Mouse (Mus musculus) embryonic stem cell, embryonic (primary cell): ENCODE results near the gene Lgals12.

Source experiments
- CTCF ChIA-PET, 4 experiments: fragments of 300-600 bp in 2 of 4; fragments of 350-600 bp in 2 of 4; sonication (Branson Sonifier 250); formaldehyde crosslinking; loops; one replicate each; lab custom pipeline; 2022; ENCODE audit warnings: inconsistent platforms in 2 of 4; lab: Charles Lee
- POLR2A ChIA-PET, 4 experiments: fragments of 300-600 bp in 2 of 4; fragments of 350-600 bp in 2 of 4; sonication (Branson Sonifier 250); formaldehyde crosslinking; loops; one replicate each; lab custom pipeline; 2022; ENCODE audit warnings: antibody characterized with exemption in 4 of 4, inconsistent platforms in 1 of 4; lab: Charles Lee

Lgals12 gene

GRCm38 (mm10) chr19:7561456-7561855 is 45.5 kb downstream of the Lgals12 start:
- POLR2A ChIA-PET = interaction anchor here in 1 of 4 experiments (0.5 to 1.7 kb wide), 7 partner anchors 8 to 1226 kb away, joined by 3 to 6 read pairs (median 4); partner anchors contain the start of genes Lgals12 and Rtn3

GRCm38 (mm10) chr19:7559986-7560385 is 47.0 kb downstream of the Lgals12 start:
- CTCF ChIA-PET = interaction anchor here in 1 of 4 experiments (2.1 kb wide), 1 partner anchor 58 kb away, joined by 9 read pairs; no protein-coding TSS in a partner anchor
- POLR2A ChIA-PET = interaction anchor here in 2 of 4 experiments (1.2 to 2.8 kb wide), 2 partner anchors 30 to 118 kb away, joined by 3 to 10 read pairs; no protein-coding TSS in a partner anchor

More at GRCm38 (mm10) chr19:7561456-7561855, 45.5 kb downstream of the Lgals12 start:
- CTCF ChIA-PET = interaction anchor here in 2 of 4 experiments (0.7 to 1.7 kb wide), 3 partner anchors 45 to 507 kb away, joined by 3 to 6 read pairs (median 3); partner anchors contain the start of gene Lgals12 (in 1 of the 2)

GRCm38 (mm10) chr19:7558675-7559074 is 48.3 kb downstream of the Lgals12 start:
- ChIA-PET POLR2A (interaction anchor here (0.6 to 2.8 kb wide), 16 partner anchors 10 to 1155 kb away, joined by 3 to 32 read pairs (median 4); partner anchors contain the start of gene Lgals12 (in 1 of the 4)), CTCF (interaction anchor here in 2 of 4 experiments (0.8 to 2.1 kb wide), 3 partner anchors 37 to 59 kb away, joined by 4 to 9 read pairs (median 4); no protein-coding TSS in a partner anchor)

GRCm38 (mm10) chr19:7557844-7558243 is 49.1 kb downstream of the Lgals12 start:
- POLR2A ChIA-PET = interaction anchor here in 3 of 4 experiments (0.6 to 2.8 kb wide), 31 partner anchors 8 to 500 kb away, joined by 3 to 32 read pairs (median 4); partner anchors contain the start of genes Lgals12 (in 2 of the 3), Hrasls5 (in 1 of the 3) and Rtn3 (in 1 of the 3)
- CTCF ChIA-PET = interaction anchor here (0.5 to 2.2 kb wide), 13 partner anchors 9 to 116 kb away, joined by 3 to 12 read pairs (median 4); no protein-coding TSS in a partner anchor

- ChIA-PET POLR2A (interaction anchor here in 3 of 4 experiments (0.6 to 2.8 kb wide), 30 partner anchors 9 to 500 kb away, joined by 3 to 32 read pairs (median 4); partner anchors contain the start of genes Lgals12 (in 2 of the 3), Hrasls5 (in 1 of the 3) and Rtn3 (in 1 of the 3)), CTCF (interaction anchor here (0.5 to 2.2 kb wide), 13 partner anchors 9 to 116 kb away, joined by 3 to 12 read pairs (median 4); no protein-coding TSS in a partner anchor)
Observed at GRCm38 (mm10) chr19:7557328-7557822, 49.6 kb downstream of the Lgals12 start, which contains the start of gene Pla2g16. Pla2g16 (plus strand) TSS chr19:7557459.

GRCm38 (mm10) chr19:7556641-7557040 is 50.4 kb downstream of the Lgals12 start:
- ChIA-PET POLR2A (interaction anchor here in 3 of 4 experiments (0.5 to 2.8 kb wide), 13 partner anchors 10 to 1989 kb away, joined by 3 to 32 read pairs (median 4); partner anchors contain the start of genes Lgals12 (in 1 of the 3) and Slc3a2 (in 1 of the 3)), CTCF (interaction anchor here in 1 of 4 experiments (1.6 to 2.2 kb wide), 2 partner anchors 48 to 61 kb away, joined by 6 to 12 read pairs; no protein-coding TSS in a partner anchor)

- CTCF ChIA-PET = interaction anchor here in 1 of 4 experiments (0.8 kb wide), 1 partner anchor 21 kb away, joined by 6 read pairs; no protein-coding TSS in a partner anchor
Observed at GRCm38 (mm10) chr19:7554881-7555280, 52.1 kb downstream of the Lgals12 start.

GRCm38 (mm10) chr19:7553441-7553840 is 53.6 kb downstream of the Lgals12 start:
- ChIA-PET POLR2A (interaction anchor here in 2 of 4 experiments (0.5 to 1.8 kb wide), 5 partner anchors 8 to 468 kb away, joined by 3 to 8 read pairs (median 3); partner anchors contain the start of gene Lgals12 (in 1 of the 2)), CTCF (interaction anchor here in 2 of 4 experiments (0.6 to 1.2 kb wide), 3 partner anchors 42 to 49 kb away, joined by 3 to 7 read pairs (median 3); no protein-coding TSS in a partner anchor)

More at GRCm38 (mm10) chr19:7554881-7555280, 52.1 kb downstream of the Lgals12 start:
- POLR2A ChIA-PET = interaction anchor here in 2 of 4 experiments (0.6 to 1.8 kb wide), 3 partner anchors 9 to 52 kb away, joined by 3 to 8 read pairs (median 3); partner anchors contain the start of gene Lgals12 (in 1 of the 2)

GRCm38 (mm10) chr19:7552301-7552673 is 54.7 kb downstream of the Lgals12 start:
- CTCF ChIA-PET = no interaction called here
- POLR2A ChIA-PET = no interaction called here

GRCm38 (mm10) chr19:7551550-7552300 is 55.3 kb downstream of the Lgals12 start:
- CTCF ChIA-PET = no interaction called here
- POLR2A ChIA-PET = interaction anchor here in 2 of 4 experiments (0.5 to 1.5 kb wide), 2 partner anchors 32 to 1140 kb away, joined by 3 to 4 read pairs; no protein-coding TSS in a partner anchor

GRCm38 (mm10) chr19:7548924-7549323 is 58.1 kb downstream of the Lgals12 start:
- ChIA-PET POLR2A (interaction anchor here in 2 of 4 experiments (1.0 to 2.6 kb wide), 6 partner anchors 9 to 40 kb away, joined by 3 to 8 read pairs (median 4); no protein-coding TSS in a partner anchor), CTCF (interaction anchor here in 3 of 4 experiments (0.6 to 1.2 kb wide), 4 partner anchors 26 to 353 kb away, joined by 3 to 12 read pairs (median 4); no protein-coding TSS in a partner anchor)
